Mouse (Mus musculus) gastrocnemius, postnatal 14 days (tissue): ENCODE measurements around the gene Rab40c. TPM values are rescaled to one million over a fixed set of nuclear protein-coding genes. Genes with fewer than 3 reads are reported as not detected.

Experiments used
- DNase-seq: peaks from one replicate; pipeline ENCODE4 v3.0.0; 2021; ENCODE audit warnings: mixed read lengths
- intact Hi-C: fragments of 180-260 bp; cut with DNase I; formaldehyde crosslinking; loops from one replicate; pipeline ENCODE4 v1.15.1; 2025; ENCODE audit warnings: low total_unique reads
- total RNA-seq, 2 experiments: library from RNA; stranded (reverse); gene quantifications; 2 replicates each; pipeline ENCODE4 v1.2.3; 2021

Gene Rab40c
- total RNA-seq, 2 experiments from 2014 or later = 10.1 to 10.3 TPM

GRCm38 (mm10) chr17:25913877-25914275 lies 5.7 kb downstream of the Rab40c start:
- intact Hi-C loops = no loop called here
- no peak for DNase-seq

- intact Hi-C loops = no loop called here
- no peak for DNase-seq
Observed at GRCm38 (mm10) chr17:25913186-25913876, 6.2 kb downstream of the Rab40c start.

- DNase-seq = no peak
- intact Hi-C loops = no loop called here
Observed at GRCm38 (mm10) chr17:25911816-25912215, 7.7 kb downstream of the Rab40c start.

GRCm38 (mm10) chr17:25907640-25908039 lies 11.9 kb downstream of the Rab40c start:
- no peak for DNase-seq
- intact Hi-C loops = no loop called here

GRCm38 (mm10) chr17:25903061-25903460 lies 16.5 kb downstream of the Rab40c start:
- intact Hi-C loops = no loop called here
- no peak for DNase-seq

- DNase-seq = no peak
- intact Hi-C loops = no loop called here
Observed at GRCm38 (mm10) chr17:25900193-25900592, 19.3 kb downstream of the Rab40c start.

- DNase-seq = no peak
- intact Hi-C loops = loop anchor here (2.0 kb wide), 1 partner anchor 115 kb away; no protein-coding TSS in a partner anchor
Observed at GRCm38 (mm10) chr17:25895891-25896290, 23.6 kb downstream of the Rab40c start.

GRCm38 (mm10) chr17:25895415-25895814 lies 24.1 kb downstream of the Rab40c start:
- intact Hi-C loops = loop anchor here (2.0 kb wide), 1 partner anchor 115 kb away; no protein-coding TSS in a partner anchor
- DNase-seq = no peak

- peak; percentile 69 for DNase-seq
Observed at GRCm38 (mm10) chr17:25893975-25894617, 25.4 kb downstream of the Rab40c start.

GRCm38 (mm10) chr17:25888837-25889236 lies 30.7 kb downstream of the Rab40c start:
- intact Hi-C loops = no loop called here
- DNase-seq = no peak

More at GRCm38 (mm10) chr17:25893975-25894617, 25.4 kb downstream of the Rab40c start:
- intact Hi-C loops = loop anchor here (2.0 to 5.0 kb wide), 2 partner anchors 33 to 117 kb away; no protein-coding TSS in a partner anchor

- no peak for DNase-seq
- intact Hi-C loops = no loop called here
Observed at GRCm38 (mm10) chr17:25887467-25887866, 32.1 kb downstream of the Rab40c start.

GRCm38 (mm10) chr17:25886806-25887205 lies 32.7 kb downstream of the Rab40c start:
- intact Hi-C loops = no loop called here
- no peak for DNase-seq

GRCm38 (mm10) chr17:25885636-25886035 lies 33.9 kb downstream of the Rab40c start:
- intact Hi-C loops = no loop called here
- no peak for DNase-seq

GRCm38 (mm10) chr17:25883824-25884223 lies 35.7 kb downstream of the Rab40c start:
- intact Hi-C loops = no loop called here
- no peak for DNase-seq

GRCm38 (mm10) chr17:25883268-25883667 lies 36.3 kb downstream of the Rab40c start:
- intact Hi-C loops = no loop called here
- no peak for DNase-seq

- intact Hi-C loops = no loop called here
Observed at GRCm38 (mm10) chr17:25882306-25882705, 37.2 kb downstream of the Rab40c start.

GRCm38 (mm10) chr17:25881691-25882090 lies 37.8 kb downstream of the Rab40c start:
- intact Hi-C loops = no loop called here
- no peak for DNase-seq

More at GRCm38 (mm10) chr17:25882306-25882705, 37.2 kb downstream of the Rab40c start:
- DNase-seq = no peak

GRCm38 (mm10) chr17:25880913-25881641 lies 38.5 kb downstream of the Rab40c start:
- intact Hi-C loops = no loop called here
- DNase-seq = no peak

GRCm38 (mm10) chr17:25880196-25880910 lies 39.2 kb downstream of the Rab40c start, which contains the start of gene Wfikkn1:
TSS of gene Wfikkn1 (minus strand) at chr17:25880858.
- no peak for DNase-seq
- intact Hi-C loops = no loop called here

GRCm38 (mm10) chr17:25879750-25880149 lies 39.8 kb downstream of the Rab40c start:
- DNase-seq = no peak
- intact Hi-C loops = no loop called here
